Mouse (Mus musculus): Measurements from ENCODE around the gene Timm10.

Timm10 gene

DNA sequence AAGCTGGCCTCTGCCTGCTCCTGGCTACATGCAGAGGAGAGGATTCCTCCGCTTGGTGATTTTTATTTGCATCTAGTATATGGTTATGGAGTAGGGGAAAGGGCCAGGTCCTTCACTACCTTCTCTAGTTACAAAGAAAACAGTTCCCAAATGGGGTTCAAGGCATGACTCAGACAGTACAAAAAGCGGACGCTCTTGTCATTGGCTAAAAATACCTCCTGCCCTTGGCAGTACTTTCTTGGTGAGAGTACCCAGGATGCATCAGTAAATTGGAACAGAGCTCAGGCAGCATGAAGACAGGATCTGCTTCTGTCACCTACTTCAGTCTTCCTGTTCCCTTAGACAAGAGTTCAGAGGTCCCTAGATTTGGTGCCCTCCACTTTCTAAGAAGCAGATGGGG lies 6.9 kb upstream of the Timm10 start:
- no peak for DNase-seq (ENCODE audit: low spot score)

- DNase-seq (ENCODE audit: low spot score): no peak
Measured at GRCm38 (mm10) chr2:84822552-84822951, 4.2 kb upstream of the Timm10 start, which contains the start of gene Smtnl1. Smtnl1 (minus strand) TSS chr2:84822652.

DNA sequence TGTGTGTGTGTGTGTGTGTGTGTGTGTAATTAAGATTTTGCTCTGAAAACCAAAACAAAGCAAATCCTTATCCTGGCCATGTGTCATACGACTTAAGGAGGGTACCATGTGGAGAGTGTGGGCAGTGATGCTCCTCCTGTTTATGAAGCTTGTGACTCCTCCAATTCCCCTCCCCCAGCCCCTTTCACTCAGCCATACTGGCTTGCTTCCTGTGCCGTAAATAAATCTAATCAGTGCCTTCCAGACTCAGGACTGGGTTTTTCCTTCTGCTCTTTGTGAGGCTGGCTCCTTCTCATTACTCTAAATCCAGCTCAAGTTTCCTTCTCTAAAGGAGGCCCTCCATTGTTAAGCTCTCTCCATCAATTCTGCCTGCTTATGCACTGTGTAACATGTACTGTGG lies 3.6 kb upstream of the Timm10 start:
- DNase-seq (ENCODE audit: low spot score): no peak

DNA sequence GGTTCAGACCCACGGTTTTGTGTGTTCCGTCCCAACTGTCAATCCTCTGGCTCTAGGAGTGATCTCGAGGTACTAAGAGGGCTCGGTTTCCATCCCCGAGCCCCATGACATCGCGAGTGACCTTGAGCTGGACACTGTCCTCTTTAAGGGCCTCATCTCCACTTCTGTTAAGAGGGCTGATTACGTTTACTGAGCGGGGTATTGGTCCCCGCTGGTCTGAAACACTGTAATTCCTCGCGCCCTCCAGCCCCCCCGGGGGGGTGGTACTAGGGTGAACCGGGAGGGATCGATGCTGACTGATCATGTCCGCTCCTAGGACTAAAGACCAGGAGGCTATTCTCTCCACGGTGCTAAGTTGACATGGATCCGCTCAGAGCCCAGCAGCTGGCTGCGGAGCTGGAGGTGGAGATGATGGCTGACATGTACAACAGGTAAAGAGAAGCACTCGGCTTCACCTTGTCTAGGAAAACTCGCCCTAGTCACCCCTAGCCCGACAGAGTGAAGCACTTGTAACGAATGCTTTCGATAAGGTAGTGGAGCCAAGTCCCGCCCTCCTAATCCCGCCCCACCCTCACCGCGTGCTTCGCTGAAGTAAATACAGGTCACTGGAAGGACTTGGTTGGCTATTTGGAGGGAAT lies 605 bp downstream of the Timm10 start:
- DNase-seq (ENCODE audit: low spot score): peak; percentile 49

- peak; percentile 74 for DNase-seq (ENCODE audit: low spot score)
Measured at GRCm38 (mm10) chr2:84831666-84832391, 5.0 kb downstream of the Timm10 start.

- peak; percentile 33 for DNase-seq (ENCODE audit: low spot score)
Measured at GRCm38 (mm10) chr2:84837107-84837506, 10.3 kb downstream of the Timm10 start.

GRCm38 (mm10) chr2:84837817-84838592 lies 11.2 kb downstream of the Timm10 start:
- DNase-seq (ENCODE audit: low spot score): no peak

DNA sequence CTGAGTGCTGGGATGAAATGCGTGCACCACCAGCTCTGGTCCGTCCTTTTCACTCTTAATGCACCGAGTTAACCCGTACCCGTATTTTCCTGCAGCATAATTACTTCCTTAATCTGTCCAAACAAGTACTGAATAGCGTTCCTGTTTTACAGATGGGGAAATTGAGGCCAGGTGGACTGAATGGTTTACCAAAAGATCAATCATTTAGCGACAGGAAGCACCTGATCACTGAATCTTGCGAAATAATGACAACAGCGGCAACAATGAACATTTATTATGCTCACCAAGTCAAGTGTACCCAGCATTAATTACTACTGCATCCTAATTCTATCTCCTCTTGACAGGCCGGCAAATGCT lies 11.8 kb downstream of the Timm10 start, which contains the start of gene Slc43a1:
Gene Slc43a1 (plus strand): TSS at position 258 of the 357 bp plus-strand sequence.
- DNase-seq (ENCODE audit: low spot score): no peak

DNA sequence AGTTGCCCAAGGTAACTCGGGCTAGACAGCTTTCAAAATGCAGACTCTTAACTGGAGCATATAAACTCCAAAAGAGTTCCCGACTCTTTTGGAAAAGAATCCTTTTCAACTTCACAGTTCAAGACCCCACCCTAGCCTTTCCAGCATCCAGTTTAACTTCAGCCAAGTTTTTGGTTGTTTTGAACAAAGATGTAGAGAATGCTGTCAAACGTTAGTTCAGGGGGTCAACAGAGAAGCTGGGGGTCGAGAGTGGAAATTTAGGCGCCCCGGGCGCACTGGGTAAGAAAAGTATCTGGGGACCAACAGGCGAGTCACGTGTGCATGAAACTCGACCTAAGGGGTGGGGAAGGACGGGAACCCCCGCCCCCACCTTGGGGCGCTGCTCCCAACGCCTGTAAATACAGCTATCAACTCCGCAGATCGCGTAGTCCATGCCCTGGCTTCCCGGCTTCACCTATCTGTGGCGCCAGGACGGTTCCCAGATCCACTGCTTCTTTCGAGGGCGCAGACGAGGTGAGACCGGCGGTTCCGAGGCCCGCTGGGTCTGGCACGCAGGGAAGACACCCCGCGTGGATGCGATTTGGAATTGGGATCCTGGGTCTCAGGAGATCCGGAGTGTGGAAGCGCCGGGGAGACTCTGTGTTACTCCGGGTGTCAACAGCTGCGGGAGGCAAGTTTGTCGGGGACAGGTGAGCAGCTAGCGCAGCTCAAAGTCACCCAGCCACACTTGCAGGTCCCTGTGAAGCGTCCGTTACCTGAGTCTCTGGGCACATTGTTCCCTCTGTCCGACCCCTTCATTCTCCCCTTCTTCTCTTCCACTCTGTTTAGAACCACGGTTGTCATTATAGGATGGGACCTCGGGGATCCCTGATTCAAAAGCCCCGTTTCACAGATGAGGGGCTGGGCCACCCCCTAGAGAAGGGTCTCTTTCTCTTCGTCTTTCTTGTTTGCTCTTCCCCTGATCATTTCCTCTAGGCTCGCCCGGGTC lies 12.5 kb downstream of the Timm10 start:
- peak; percentile 68 for DNase-seq (ENCODE audit: low spot score)

- DNase-seq (ENCODE audit: low spot score): peak; percentile 71
Measured at GRCm38 (mm10) chr2:84840016-84840747, 13.4 kb downstream of the Timm10 start.

DNA sequence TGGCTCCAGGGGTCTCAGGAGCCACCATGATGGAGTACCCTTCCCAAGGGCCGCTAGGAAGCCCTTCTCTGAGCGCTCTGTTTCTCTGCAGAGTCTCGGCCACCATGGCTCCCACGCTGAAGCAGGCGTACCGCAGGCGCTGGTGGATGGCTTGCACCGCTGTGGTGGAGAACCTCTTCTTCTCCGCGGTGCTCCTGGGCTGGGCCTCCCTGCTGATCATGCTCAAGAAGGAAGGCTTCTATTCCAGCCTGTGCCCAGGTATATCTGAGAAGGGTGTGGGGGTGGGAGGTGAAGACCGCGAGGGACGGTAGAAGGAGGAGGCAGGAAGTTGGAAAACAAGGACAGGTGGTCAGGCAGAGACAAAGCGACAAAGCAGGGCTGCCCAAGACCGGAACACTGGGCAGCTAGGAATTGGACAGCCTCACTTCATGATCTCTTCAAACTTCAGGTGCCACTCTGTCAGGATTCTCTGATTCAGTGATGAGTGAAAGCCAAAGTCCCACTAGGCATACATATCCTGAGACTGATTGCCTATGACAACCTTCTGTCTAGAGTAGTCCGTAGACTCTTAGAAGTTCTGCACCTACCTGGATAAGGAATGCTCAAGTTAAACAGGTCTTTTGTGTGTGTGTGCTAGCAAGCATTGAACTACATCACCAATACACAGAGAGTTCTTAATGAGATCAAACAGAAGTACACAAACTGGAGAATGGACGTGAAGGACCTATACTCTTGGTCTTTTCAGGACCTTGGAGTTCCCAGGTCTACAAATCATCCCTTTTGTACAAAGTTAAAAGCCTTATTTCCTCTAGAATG lies 14.2 kb downstream of the Timm10 start:
- peak; percentile 21 for DNase-seq (ENCODE audit: low spot score)

DNA sequence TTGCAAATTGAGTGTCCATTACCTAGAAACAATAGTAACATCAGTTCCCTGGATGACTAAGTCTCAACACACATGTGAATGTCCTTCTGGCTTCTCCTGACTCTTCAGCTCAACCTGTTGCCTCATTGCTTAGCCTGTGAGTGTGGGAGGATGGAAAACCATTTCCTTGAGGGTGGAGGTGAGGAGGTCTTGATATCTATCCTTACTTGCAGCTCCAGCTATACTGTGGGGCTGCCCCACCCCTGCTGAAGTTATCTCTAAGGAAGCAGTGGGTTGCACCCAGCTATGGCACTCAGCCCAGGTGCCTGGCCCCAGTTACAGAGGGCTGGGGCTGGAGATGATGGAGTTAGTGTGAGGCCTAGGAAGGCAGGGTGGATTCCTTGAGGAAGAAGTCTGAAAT lies 15.1 kb downstream of the Timm10 start:
- DNase-seq (ENCODE audit: low spot score): peak; percentile 79

DNA sequence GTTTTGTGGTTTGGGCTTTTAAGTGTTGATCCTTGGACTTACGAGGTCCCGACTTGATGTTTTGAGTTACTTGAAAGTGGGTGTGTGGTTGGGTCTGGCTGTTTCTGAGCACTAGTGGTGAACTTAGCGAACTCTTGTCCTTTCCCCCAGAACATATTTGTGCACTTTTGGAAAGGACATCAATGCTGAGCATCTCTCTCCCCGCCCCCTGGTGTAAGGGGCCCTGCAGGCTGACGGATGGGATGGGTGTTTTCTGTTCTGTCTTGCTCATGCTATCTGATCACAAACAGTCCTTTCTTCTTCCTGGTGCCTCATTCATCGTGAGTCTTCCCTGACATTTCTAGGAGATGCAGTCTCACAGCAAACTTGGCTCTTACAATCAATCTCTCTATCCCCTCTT lies 16.9 kb downstream of the Timm10 start:
- DNase-seq (ENCODE audit: low spot score): no peak

- no peak for DNase-seq (ENCODE audit: low spot score)
Measured at GRCm38 (mm10) chr2:84845226-84845625, 18.4 kb downstream of the Timm10 start.

DNA sequence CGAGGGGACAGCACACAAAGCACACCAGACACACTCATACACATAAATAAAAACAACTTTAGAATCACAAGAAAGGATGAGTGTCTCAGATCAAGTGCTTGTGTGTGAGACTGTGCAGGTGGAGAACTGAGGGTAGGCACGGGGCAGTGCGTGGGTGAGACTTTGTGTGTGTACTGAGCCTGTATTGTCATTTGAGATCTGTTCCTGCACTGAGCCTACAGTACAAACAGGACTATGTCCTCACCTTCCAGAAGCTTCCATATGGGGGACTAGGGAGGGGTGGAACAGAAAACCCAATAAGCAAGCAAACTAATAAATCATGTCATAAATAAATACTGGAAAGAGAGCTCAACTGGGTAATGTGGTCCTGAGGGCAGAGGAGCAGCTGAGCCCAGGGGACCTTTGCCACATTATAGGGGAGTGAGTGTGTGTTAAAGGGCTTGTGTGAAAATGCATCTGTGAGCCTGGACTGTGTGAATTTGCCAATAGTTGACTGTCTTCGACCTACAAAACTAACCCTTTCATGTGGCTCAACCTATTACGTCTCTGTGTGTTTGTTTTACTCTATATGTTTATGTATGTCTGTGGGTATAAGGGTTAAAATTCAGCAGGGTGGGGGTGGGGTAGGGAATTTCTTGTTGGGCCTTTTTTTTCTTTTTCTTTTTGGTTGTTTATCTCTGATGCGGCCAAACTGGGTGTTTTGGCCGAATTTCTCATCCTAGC lies 23.8 kb downstream of the Timm10 start:
- no peak for DNase-seq (ENCODE audit: low spot score)

GRCm38 (mm10) chr2:84851130-84852040 lies 24.6 kb downstream of the Timm10 start:
- no peak for DNase-seq (ENCODE audit: low spot score)

DNA sequence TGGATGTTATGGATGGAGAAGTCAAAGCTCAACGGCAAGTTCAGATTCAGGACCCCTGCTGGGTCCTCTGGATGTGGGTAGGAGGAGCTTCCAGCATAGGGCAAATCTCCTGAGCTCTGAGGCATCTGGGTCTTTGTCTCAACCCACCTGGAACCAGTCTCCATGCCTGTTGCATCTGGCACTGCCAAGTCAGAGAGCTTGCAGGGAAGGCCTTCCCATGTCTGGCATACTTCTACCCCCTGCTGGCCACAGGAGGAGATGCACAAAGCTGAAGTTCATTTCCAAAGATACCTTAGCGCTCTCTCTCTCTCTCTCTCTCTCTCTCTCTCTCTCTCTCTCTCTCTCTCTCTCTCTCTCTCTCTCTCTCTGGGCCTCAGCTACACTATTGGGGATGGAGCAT lies 28.9 kb downstream of the Timm10 start:
- no peak for DNase-seq (ENCODE audit: low spot score)

GRCm38 (mm10) chr2:84858551-84858950 lies 31.8 kb downstream of the Timm10 start:
- no peak for DNase-seq (ENCODE audit: low spot score)

All from spleen, adult 12 weeks (tissue).